Mouse (Mus musculus): ENCODE results near the gene Copz1. TPM values are rescaled to one million over a fixed set of nuclear protein-coding genes. Genes with fewer than 3 reads are reported as not detected.
A peak's percentile ranks its signal among the peaks of the same experiment; 100 is the strongest.
"Not testable (repeated sequence)": the region's sequence is repeated elsewhere in the genome, so short reads cannot be mapped to it uniquely, and the experiment has no call there.

The Copz1 gene
- polyA plus RNA-seq, 1 experiment from 2014 or later = 298 TPM

DNA sequence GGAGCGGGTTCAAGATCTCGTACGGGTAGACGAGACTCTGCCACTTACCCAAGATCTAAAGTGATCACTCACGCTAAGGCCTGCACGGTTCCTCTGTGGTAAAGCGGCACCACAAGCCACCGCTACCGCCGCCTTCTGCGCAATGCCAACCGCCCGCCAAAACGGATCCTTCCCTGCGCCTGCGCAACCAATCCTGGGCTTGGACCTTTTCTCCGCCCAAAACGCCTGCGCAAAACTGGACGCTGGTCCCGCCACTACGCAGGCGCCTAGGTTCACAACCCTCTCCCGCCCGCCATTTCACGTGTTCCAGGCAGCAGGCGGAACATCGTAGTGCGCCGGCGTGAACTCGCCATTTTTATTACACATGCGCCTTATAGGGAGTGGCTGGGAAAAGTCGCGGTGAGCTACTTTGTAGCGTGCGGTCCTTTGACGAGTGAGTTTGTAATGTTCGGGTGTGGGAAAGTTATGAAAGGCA is 32.8 kb upstream of the Copz1 start, which contains the start of gene Cbx5:
Cbx5 (minus strand) TSS at position 132 of the 475 bp plus-strand sequence.
- peak; percentile 83 for ATAC-seq (replicated peaks; ENCODE audit: low FRiP score)
- H3K9me3 ChIP-seq (ENCODE audit: control insufficient read depth, low read length) = no peaks in the 10 kb centered on the region
- H3K4me1 ChIP-seq (replicated peaks; ENCODE audit: control insufficient read depth, insufficient read depth, low read length) = peaks cover 22% of the 10 kb centered on the region
- peak within 1 kb of the TSS; percentile 88 for H3K4me3 ChIP-seq (ENCODE audit: low read depth, low read length)
- H3K27ac ChIP-seq (ENCODE audit: low read depth, low read length) = peak within 1 kb of the TSS; percentile 95
- peaks cover 33% of the 10 kb centered on the region for H3K36me3 ChIP-seq (ENCODE audit: control insufficient read depth, insufficient read depth, low read length)
- no peaks in the 10 kb centered on the region for H3K27me3 ChIP-seq (replicated peaks; ENCODE audit: control insufficient read depth, insufficient read depth, low read length)
- H3K4me2 ChIP-seq = peak within 1 kb of the TSS; percentile 90
- peak within 1 kb of the TSS; percentile 99 for H3K9ac ChIP-seq (ENCODE audit: low read depth, low read length)
- DNase-seq (ENCODE audit: low spot score) = peak; percentile 91
- WGBS = under 1% methylated on average over 39 of the region's 39 CpGs

DNA sequence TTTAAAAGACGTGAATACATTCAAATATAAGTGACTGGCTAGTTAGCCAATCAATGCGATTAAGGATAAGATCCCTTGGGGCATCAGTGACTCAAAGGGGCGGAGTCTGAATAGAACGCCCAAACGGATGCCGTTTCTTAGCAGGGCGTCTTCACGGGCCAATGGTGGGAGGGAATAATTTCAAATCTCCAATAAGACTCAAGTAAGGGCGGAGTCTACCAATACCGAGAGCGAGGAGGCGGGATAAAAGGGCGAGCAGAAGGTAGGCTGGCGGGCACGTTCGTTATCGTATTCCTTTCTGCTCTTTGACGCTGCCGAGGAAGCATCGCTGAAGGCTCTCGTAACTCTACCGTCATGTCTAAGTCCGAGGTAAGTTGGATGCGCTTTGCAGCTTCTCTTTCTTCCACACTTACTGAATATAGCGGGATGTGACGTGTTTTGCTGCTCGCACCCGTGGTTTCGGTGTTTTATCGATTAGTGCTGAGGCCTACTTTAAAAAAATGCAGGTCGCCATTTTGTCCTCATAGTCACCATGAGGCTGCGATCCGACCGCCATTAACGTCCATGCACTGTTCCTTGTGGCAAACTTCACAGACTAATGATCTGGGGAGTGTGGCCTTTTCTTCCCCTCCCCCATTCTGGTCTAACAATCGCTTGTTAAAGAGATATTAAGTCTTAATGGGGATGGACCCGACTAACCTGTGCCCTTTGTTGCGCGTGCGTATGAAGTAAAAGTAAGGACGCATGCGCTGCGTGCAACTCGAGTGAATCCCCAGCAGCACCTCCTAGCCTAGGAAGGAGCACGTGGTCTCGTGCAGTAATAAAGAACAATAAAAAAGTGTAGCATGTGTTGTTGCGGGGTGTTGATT is 32.1 kb upstream of the Copz1 start, which contains the start of gene Hnrnpa1:
Hnrnpa1 (plus strand) TSS at position 273 of the 869 bp plus-strand sequence.
- ATAC-seq (replicated peaks; ENCODE audit: low FRiP score) (peak; percentile 85), DNase-seq (ENCODE audit: low spot score) (peak; percentile 87)
- Histone ChIP-seq H3K9me3 (ENCODE audit: control insufficient read depth, low read length) (no peaks in the 10 kb centered on the region), H3K27me3 (replicated peaks; ENCODE audit: control insufficient read depth, insufficient read depth, low read length) (no peaks in the 10 kb centered on the region), H3K4me1 (replicated peaks; ENCODE audit: control insufficient read depth, insufficient read depth, low read length) (peaks cover 25% of the 10 kb centered on the region), H3K4me3 (ENCODE audit: low read depth, low read length) (peak within 1 kb of the TSS; percentile 88), H3K36me3 (ENCODE audit: control insufficient read depth, insufficient read depth, low read length) (peaks cover 36% of the 10 kb centered on the region), H3K4me2 (peak within 1 kb of the TSS; percentile 90), H3K9ac (ENCODE audit: low read depth, low read length) (peak within 1 kb of the TSS; percentile 99), H3K27ac (ENCODE audit: low read depth, low read length) (peak within 1 kb of the TSS; percentile 95)
- under 1% methylated on average over 47 of the region's 47 CpGs for WGBS

DNA sequence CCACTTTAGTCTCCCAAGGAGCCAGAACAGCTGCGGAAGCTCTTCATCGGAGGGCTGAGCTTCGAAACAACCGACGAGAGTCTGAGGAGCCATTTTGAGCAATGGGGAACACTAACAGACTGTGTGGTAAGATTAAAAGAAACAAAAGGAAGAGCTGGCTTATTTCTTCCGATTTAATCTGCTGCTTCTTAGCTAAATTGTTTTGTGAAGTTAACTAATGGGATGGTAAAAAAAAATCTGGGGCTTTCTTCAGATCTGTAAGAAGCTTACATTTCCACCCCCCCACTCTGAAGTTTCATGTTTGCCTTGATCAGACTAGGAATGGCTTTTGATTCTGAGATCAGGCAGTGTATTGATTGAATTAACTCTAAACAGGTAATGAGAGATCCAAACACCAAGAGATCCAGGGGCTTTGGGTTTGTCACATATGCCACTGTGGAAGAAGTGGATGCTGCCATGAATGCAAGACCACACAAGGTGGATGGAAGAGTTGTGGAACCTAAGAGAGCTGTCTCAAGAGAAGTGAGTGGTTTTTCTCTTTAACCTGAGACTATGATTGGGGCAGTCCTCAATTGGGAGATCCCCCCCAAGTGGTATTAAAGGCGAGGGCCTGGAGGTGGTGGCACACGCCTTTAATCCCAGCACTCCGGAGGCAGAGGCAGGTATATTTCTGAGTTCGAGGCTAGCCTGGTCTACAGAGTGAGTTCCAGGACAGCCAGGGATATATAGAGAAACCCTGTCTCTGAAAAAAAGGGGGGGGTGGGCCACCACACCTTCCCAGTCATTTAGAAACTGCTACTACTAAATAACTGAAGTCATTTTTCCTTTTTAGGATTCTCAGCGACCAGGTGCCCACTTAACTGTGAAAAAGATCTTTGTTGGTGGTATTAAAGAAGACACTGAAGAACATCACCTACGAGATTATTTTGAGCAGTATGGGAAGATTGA is 31.2 kb upstream of the Copz1 start:
- Histone ChIP-seq H3K4me2 (peak overlapping the region; percentile 90), H3K9ac (ENCODE audit: low read depth, low read length) (peak overlapping the region; percentile 99), H3K36me3 (ENCODE audit: control insufficient read depth, insufficient read depth, low read length) (peaks cover 37% of the 10 kb centered on the region), H3K4me1 (replicated peaks; ENCODE audit: control insufficient read depth, insufficient read depth, low read length) (peaks cover 25% of the 10 kb centered on the region), H3K27ac (ENCODE audit: low read depth, low read length) (peak overlapping the region; percentile 95), H3K4me3 (ENCODE audit: low read depth, low read length) (peak overlapping the region; percentile 88)
- ATAC-seq (replicated peaks; ENCODE audit: low FRiP score); H3K27me3 ChIP-seq (replicated peaks; ENCODE audit: control insufficient read depth, insufficient read depth, low read length); H3K9me3 ChIP-seq (ENCODE audit: control insufficient read depth, low read length); DNase-seq (ENCODE audit: low spot score): not testable (repeated sequence)
- 2% methylated on average over 11 of the region's 12 CpGs for WGBS

DNA sequence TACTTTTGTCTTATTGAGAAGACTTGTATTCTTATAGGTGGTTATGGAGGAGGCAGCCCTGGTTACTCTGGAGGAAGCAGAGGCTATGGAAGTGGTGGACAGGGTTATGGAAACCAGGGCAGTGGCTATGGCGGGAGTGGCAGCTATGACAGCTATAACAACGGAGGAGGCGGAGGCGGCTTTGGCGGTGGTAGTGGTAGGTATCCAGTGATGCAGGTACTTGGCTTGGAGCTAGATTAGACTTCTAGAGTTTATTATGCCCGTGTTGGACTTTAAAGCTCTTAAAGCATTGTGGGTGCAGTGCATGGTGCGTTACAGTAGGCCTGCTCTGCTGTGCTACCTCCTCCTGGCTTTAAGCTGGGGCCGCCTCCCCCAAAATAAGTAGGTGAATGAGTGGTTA is 29.6 kb upstream of the Copz1 start:
- peak overlapping the region; percentile 95 for H3K27ac ChIP-seq (ENCODE audit: low read depth, low read length)
- peak overlapping the region; percentile 90 for H3K4me2 ChIP-seq
- H3K9ac ChIP-seq (ENCODE audit: low read depth, low read length) = peak overlapping the region; percentile 99
- H3K4me1 ChIP-seq (replicated peaks; ENCODE audit: control insufficient read depth, insufficient read depth, low read length) = peaks cover 21% of the 10 kb centered on the region
- peaks cover 52% of the 10 kb centered on the region for H3K36me3 ChIP-seq (ENCODE audit: control insufficient read depth, insufficient read depth, low read length)
- peak overlapping the region; percentile 88 for H3K4me3 ChIP-seq (ENCODE audit: low read depth, low read length)
- DNase-seq (ENCODE audit: low spot score) (peak; percentile 30), ATAC-seq (replicated peaks; ENCODE audit: low FRiP score) (no peak)
- no peaks in the 10 kb centered on the region for H3K9me3 ChIP-seq (ENCODE audit: control insufficient read depth, low read length)
- no peaks in the 10 kb centered on the region for H3K27me3 ChIP-seq (replicated peaks; ENCODE audit: control insufficient read depth, insufficient read depth, low read length)
- 57% methylated on average over 8 of the region's 8 CpGs for WGBS

DNA sequence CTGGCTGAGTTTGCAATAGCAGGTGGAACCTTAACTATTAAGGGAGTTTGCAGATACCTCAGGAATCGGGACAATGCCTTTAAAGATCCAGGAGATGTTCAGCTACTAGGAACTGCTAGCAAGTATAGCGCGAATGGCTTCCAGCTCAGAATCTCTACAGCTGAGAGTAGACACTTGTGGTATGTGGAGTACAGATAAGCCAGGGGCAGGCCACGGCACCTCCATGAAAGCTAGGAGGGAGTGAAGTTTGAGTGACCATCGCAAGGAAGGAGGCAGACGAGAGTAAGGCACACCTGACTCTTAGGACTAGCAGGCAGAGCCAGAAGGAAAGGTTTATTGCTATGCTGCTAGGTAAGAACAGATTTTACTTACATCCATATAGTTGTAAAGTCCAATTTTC is 26.9 kb upstream of the Copz1 start:
- H3K27me3 ChIP-seq (replicated peaks; ENCODE audit: control insufficient read depth, insufficient read depth, low read length) = no peaks in the 10 kb centered on the region
- H3K4me3 ChIP-seq (ENCODE audit: low read depth, low read length) = 0 out of 2 replicates have a peak overlapping the region, but pooled peaks have one; percentile 3
- peak overlapping the region; percentile 51; the same call in 1 of the 2 replicates for H3K4me2 ChIP-seq
- 57% methylated on average over 6 of the region's 6 CpGs for WGBS
- H3K27ac ChIP-seq (ENCODE audit: low read depth, low read length) = no peak overlapping the region
- no peaks in the 10 kb centered on the region for H3K9me3 ChIP-seq (ENCODE audit: control insufficient read depth, low read length)
- no peak for DNase-seq (ENCODE audit: low spot score)
- peaks cover 66% of the 10 kb centered on the region for H3K36me3 ChIP-seq (ENCODE audit: control insufficient read depth, insufficient read depth, low read length)
- ATAC-seq (replicated peaks; ENCODE audit: low FRiP score) = peak; percentile 30; the same call in 1 of the 2 replicates
- peaks cover 28% of the 10 kb centered on the region for H3K4me1 ChIP-seq (replicated peaks; ENCODE audit: control insufficient read depth, insufficient read depth, low read length)
- H3K9ac ChIP-seq (ENCODE audit: low read depth, low read length) = no peak overlapping the region

DNA sequence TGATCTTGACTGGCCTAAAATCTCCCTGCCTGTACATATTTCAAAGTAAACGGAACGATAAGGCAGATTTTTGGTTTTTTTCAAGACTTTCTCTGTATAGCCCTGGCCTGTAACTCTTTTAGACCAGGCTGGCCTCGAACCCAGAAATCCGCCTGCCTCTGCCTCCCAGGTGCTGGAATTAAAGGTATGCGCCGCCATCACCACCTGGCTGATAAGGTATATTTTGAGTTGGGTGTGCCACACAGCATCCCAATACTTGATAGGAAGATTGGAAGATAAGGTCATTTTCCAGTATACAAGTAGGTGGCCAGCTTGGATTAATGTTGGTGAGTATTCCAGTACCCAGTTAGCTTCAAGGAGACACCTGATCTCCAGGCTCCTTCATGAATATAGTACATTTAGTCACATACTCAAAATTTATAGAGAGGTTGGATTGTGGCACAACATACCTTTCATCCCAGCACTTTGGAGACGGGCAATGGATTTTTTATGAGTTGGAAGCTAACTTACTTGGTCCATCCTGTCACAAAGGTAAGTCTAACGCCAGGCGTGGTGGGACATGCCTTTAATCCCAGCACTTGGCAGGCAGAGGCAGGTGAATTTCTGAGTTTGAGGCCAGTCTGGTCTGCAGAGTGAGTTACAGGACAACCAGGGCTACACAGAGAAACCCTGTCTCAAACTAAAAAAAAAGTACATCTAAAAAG is 25.3 kb upstream of the Copz1 start:
- WGBS = 76% methylated on average over 9 of the region's 9 CpGs

DNA sequence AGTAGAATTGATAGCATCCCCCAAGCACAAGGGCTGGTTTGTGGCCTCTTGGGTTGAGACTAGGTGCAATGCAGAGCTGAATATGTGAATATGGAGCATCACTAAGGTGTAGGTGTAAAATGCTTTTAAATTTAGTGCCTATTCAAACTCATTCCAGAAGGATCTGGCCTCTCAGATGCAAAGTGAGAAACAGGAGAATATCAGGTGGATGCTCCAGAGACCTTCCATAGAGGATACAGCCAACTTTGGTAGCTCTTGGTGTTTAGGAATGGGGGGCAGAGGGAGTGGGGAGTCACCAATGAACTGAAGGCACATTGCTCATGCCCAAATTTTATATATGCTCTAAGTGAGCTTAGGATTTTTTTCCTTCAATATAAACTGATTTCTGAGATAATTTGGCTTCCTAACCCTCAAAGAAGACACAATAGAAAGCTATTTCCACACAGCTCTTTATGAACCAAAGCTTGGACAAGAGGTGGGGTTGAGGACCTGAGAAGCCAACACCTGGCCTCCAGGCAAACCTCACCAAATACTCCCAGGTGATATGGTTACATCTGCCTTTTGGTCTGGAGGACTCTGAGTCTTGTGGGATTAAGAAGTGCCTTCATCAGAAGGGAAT is 24.6 kb upstream of the Copz1 start:
- DNase-seq (ENCODE audit: low spot score) = no peak
- Histone ChIP-seq H3K27ac (ENCODE audit: low read depth, low read length) (peak overlapping the region; percentile 38; the same call in 1 of the 2 replicates), H3K4me2 (no peak overlapping the region), H3K4me1 (replicated peaks; ENCODE audit: control insufficient read depth, insufficient read depth, low read length) (peaks cover 40% of the 10 kb centered on the region), H3K9ac (ENCODE audit: low read depth, low read length) (no peak overlapping the region), H3K4me3 (ENCODE audit: low read depth, low read length) (0 out of 2 replicates have a peak overlapping the region, but pooled peaks have one; percentile 5), H3K36me3 (ENCODE audit: control insufficient read depth, insufficient read depth, low read length) (peaks cover 57% of the 10 kb centered on the region), H3K27me3 (replicated peaks; ENCODE audit: control insufficient read depth, insufficient read depth, low read length) (no peaks in the 10 kb centered on the region), H3K9me3 (ENCODE audit: control insufficient read depth, low read length) (no peaks in the 10 kb centered on the region)
- ATAC-seq (replicated peaks; ENCODE audit: low FRiP score) = no peak

More for the DNA sequence above, 25.3 kb upstream of the Copz1 start:
- Histone ChIP-seq H3K4me3 (ENCODE audit: low read depth, low read length) (no peak overlapping the region), H3K27ac (ENCODE audit: low read depth, low read length) (peak overlapping the region; percentile 38), H3K4me1 (replicated peaks; ENCODE audit: control insufficient read depth, insufficient read depth, low read length) (peaks cover 40% of the 10 kb centered on the region), H3K9ac (ENCODE audit: low read depth, low read length) (no peak overlapping the region), H3K9me3 (ENCODE audit: control insufficient read depth, low read length) (no peaks in the 10 kb centered on the region), H3K27me3 (replicated peaks; ENCODE audit: control insufficient read depth, insufficient read depth, low read length) (no peaks in the 10 kb centered on the region), H3K4me2 (0 out of 2 replicates have a peak overlapping the region, but pooled peaks have one; percentile 14), H3K36me3 (ENCODE audit: control insufficient read depth, insufficient read depth, low read length) (peaks cover 63% of the 10 kb centered on the region)
- DNase-seq (ENCODE audit: low spot score) (no peak), ATAC-seq (replicated peaks; ENCODE audit: low FRiP score) (no peak)

Measured in liver, embryonic 11.5 days (tissue).